In the genomic region with DNA sequence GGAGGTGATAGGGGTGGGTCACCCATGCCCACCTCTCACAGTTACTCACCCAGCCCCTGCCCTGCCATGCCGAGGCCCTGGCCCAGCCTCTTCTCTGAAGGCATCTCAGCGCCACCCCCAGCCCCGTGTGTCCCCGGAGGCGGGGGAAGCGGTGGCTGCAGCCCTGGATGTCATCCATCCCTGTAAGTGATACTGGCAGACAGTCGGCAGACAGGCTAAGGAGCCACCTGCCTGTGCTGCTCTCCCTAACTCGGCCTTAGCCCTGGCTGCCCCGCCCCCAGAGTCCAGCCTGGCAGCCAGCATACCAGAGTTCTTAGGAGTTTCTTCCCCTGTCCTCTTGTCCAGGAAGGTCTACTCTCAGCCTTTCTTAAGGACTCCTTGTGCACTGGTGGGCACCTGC, we compare ENCODE assay signal across 18 mouse cellular contexts. TPM values are rescaled to one million over a fixed set of nuclear protein-coding genes. Genes with fewer than 3 reads are reported as not detected.
DNase-seq lines count a peak whose midpoint lies in the region; ATAC-seq and TF ChIP-seq lines count a peak whose summit lies in the region.
"Had no signal": no experiment of that assay in that cellular context is flagged by ENCODE, and none has a peak within 500 bp of the region (broad histone marks: within the 10 kb centered on the region; RNA-seq: fewer than 3 reads in every experiment).

No protein-coding gene starts in this region.

- H3K36me3 ChIP-seq in stomach, embryonic 16.5 days (ENCODE audit: control insufficient read depth, insufficient read depth, low read length), result no peaks in the 10 kb centered on the region
- no peaks in the 10 kb centered on the region for H3K36me3 ChIP-seq in stomach, postnatal 0 days (ENCODE audit: control insufficient read depth, insufficient read depth, low read length)
- H3K36me3 ChIP-seq in heart, embryonic 12.5 days, result peaks cover 4% of the 10 kb centered on the region; the same call in 1 of the 2 replicates
- H3K36me3 ChIP-seq: limb, embryonic 13.5 days had no signal

- no peaks in the 10 kb centered on the region for H3K27me3 ChIP-seq in stomach, embryonic 16.5 days (ENCODE audit: control insufficient read depth, insufficient read depth, low read length)
- H3K27me3 ChIP-seq in stomach, postnatal 0 days (ENCODE audit: control insufficient read depth, insufficient read depth, low read length), result no peaks in the 10 kb centered on the region
- H3K27me3 ChIP-seq in heart, embryonic 12.5 days (replicated peaks), result no peaks in the 10 kb centered on the region; the same call in none of the 2 replicates
- H3K27me3 ChIP-seq: limb, embryonic 13.5 days; midbrain, embryonic 12.5 days; Patski had no signal

- no peak for TF ChIP-seq CTCF in stomach, postnatal 0 days (IDR thresholded peaks at IDR 0.05; ENCODE audit: low read depth)

- no peak overlapping the region for H3K27ac ChIP-seq in stomach, embryonic 16.5 days (ENCODE audit: low read length)
- no peak overlapping the region for H3K27ac ChIP-seq in stomach, postnatal 0 days (replicated peaks)
- H3K27ac ChIP-seq in heart, embryonic 12.5 days (ENCODE audit: poor library complexity, severe bottlenecking), result no peak overlapping the region
- H3K27ac ChIP-seq: limb, embryonic 13.5 days; midbrain, embryonic 12.5 days had no signal

- H3K4me3 ChIP-seq in stomach, embryonic 16.5 days (replicated peaks; ENCODE audit: low read length), result no peak overlapping the region
- H3K4me3 ChIP-seq in stomach, postnatal 0 days (ENCODE audit: low read depth, low read length), result no peak overlapping the region
- no peak overlapping the region for H3K4me3 ChIP-seq in heart, embryonic 12.5 days
- H3K4me3 ChIP-seq: erythroblast, embryonic 14.5 days; limb, embryonic 13.5 days; midbrain, embryonic 12.5 days had no signal

- H3K4me2 ChIP-seq in stomach, embryonic 16.5 days (ENCODE audit: low read depth, low read length), result no peak overlapping the region
- H3K4me2 ChIP-seq in stomach, postnatal 0 days (replicated peaks; ENCODE audit: low read depth), result no peak overlapping the region
- H3K4me2 ChIP-seq in heart, embryonic 12.5 days, result no peak overlapping the region
- H3K4me2 ChIP-seq: limb, embryonic 13.5 days; midbrain, embryonic 12.5 days had no signal

- DNase-seq in cerebellum, postnatal 14 days, result peak; percentile 63 to 70
- DNase-seq in cerebellum, adult 11-12 months, result no peak
- peak; percentile 50 for DNase-seq in kidney, postnatal 10 days
- no peak for DNase-seq in kidney, adult 8-10 months
- DNase-seq in stomach, postnatal 0 days (ENCODE audit: low spot score), result no peak
- DNase-seq: adrenal gland, postnatal 36 days; embryo, embryonic 11 days; forebrain, postnatal 0 days; right cerebral cortex, postnatal 14 days; thymus, adult 18-20 months had no signal

- H3K9me3 ChIP-seq in stomach, embryonic 16.5 days (replicated peaks; ENCODE audit: control insufficient read depth, low read length), result no peaks in the 10 kb centered on the region
- no peaks in the 10 kb centered on the region for H3K9me3 ChIP-seq in stomach, postnatal 0 days (ENCODE audit: control insufficient read depth, low read length)
- H3K9me3 ChIP-seq in heart, embryonic 12.5 days (replicated peaks), result no peaks in the 10 kb centered on the region
- H3K9me3 ChIP-seq: limb, embryonic 13.5 days; midbrain, embryonic 12.5 days had no signal

- 11% methylated on average over 9 of the region's 9 CpGs for WGBS in stomach, embryonic 16.5 days
- 17% methylated on average over 9 of the region's 9 CpGs for WGBS in stomach, postnatal 0 days
- 18% methylated on average over 9 of the region's 9 CpGs for WGBS in heart, embryonic 12.5 days

- TF ChIP-seq EP300 in stomach, postnatal 0 days (optimal IDR thresholded peaks at IDR 0.05), result no peak

- no peak overlapping the region for H3K9ac ChIP-seq in stomach, embryonic 16.5 days (ENCODE audit: low read length)
- H3K9ac ChIP-seq in stomach, postnatal 0 days (ENCODE audit: low read length), result no peak overlapping the region
- H3K9ac ChIP-seq in heart, embryonic 12.5 days, result no peak overlapping the region
- H3K9ac ChIP-seq: forebrain, postnatal 0 days; limb, embryonic 13.5 days; midbrain, embryonic 12.5 days had no signal

- ATAC-seq in stomach, embryonic 16.5 days (ENCODE audit: insufficient read depth, low FRiP score), result 0 out of 2 replicates have a peak, but pooled peaks have one; percentile 7
- ATAC-seq in stomach, postnatal 0 days (ENCODE audit: low FRiP score, low TSS enrichment), result no peak
- ATAC-seq in frontal cortex, adult (ENCODE audit: low TSS enrichment), result no peak
- ATAC-seq in heart, embryonic 12.5 days (ENCODE audit: insufficient number of reproducible peaks, low FRiP score), result no peak
- ATAC-seq: forebrain, postnatal 0 days; inflammation-experienced regulatory T-cells, adult 6 months; Patski had no signal

- H3K4me1 ChIP-seq in stomach, embryonic 16.5 days (ENCODE audit: control insufficient read depth, insufficient read depth, low read length), result peaks cover 5% of the 10 kb centered on the region
- H3K4me1 ChIP-seq in stomach, postnatal 0 days (replicated peaks; ENCODE audit: control insufficient read depth, insufficient read depth), result no peaks in the 10 kb centered on the region
- H3K4me1 ChIP-seq in heart, embryonic 12.5 days (replicated peaks), result peaks cover 22% of the 10 kb centered on the region

RNA-seq across cellular contexts. Expression of gene Ykt6, which starts 20.6 kb away (rescaled TPM):
- 56.2 and 58.1 TPM in 2 replicates for polyA plus RNA-seq in stomach, embryonic 16.5 days (2015; fragmentation: Nextera tagmentation; extraction: Ambion mirVana)
- polyA plus RNA-seq in stomach, postnatal 0 days (2015; fragmentation: Nextera tagmentation; extraction: Ambion mirVana), result 47.0 and 47.7 TPM in 2 replicates
- polyA plus RNA-seq in heart, embryonic 12.5 days (2016; fragmentation: Nextera tagmentation; extraction: Ambion mirVana), result 41.6 and 42.0 TPM in 2 replicates

RNA-seq across cellular contexts. Expression of gene Gck, which starts 26.2 kb away (rescaled TPM):
- 3.5 and 3.6 TPM in 2 replicates for polyA plus RNA-seq in stomach, embryonic 16.5 days (2015; fragmentation: Nextera tagmentation; extraction: Ambion mirVana)
- polyA plus RNA-seq in stomach, postnatal 0 days (2015; fragmentation: Nextera tagmentation; extraction: Ambion mirVana), result 1.9 and 2.0 TPM in 2 replicates
- 2.2 and 2.8 TPM in 2 replicates for polyA plus RNA-seq in heart, embryonic 12.5 days (2016; fragmentation: Nextera tagmentation; extraction: Ambion mirVana)
- polyA plus RNA-seq: erythroblast, embryonic 14.5 days; inflammation-experienced regulatory T-cells, adult 6 months had no signal

Comparison
In these comparisons a context has a peak if more than half of its experiments do, and no peak if none do; other contexts are left out.
1. DNase-seq: peak in cerebellum, postnatal 14 days (2 of 2) and kidney, postnatal 10 days (single experiment); none in cerebellum, adult 11-12 months (single experiment), kidney, adult 8-10 months (0 of 2) and stomach, postnatal 0 days (single experiment).